Mouse (Mus musculus) layer of hippocampus, adult 2 months (tissue): ENCODE data around the gene Glipr1. TPM values are rescaled to one million over a fixed set of nuclear protein-coding genes. Genes with fewer than 3 reads are reported as not detected.

Experiments used
- DNase-seq, 2 experiments: peaks; one replicate each; pipeline ENCODE4 v3.0.0; 2022; ENCODE audit warnings: low spot score in 2 of 2
- H3K27ac ChIP-seq: fragments of 200-600 bp; 2 replicates; pipeline ENCODE4 v1.8.1; 2022
- H3K4me3 ChIP-seq: fragments of 200-600 bp; 2 replicates; pipeline ENCODE4 v1.8.1; 2022; ENCODE audit warnings: mild to moderate bottlenecking
- CTCF ChIP-seq: fragments of 200-600 bp; conservative IDR thresholded peaks from 2 replicates; pipeline ENCODE4 v1.8.1; 2022; ENCODE audit warnings: antibody characterized with exemption, mild to moderate bottlenecking, moderate library complexity
- total RNA-seq, 2 experiments: library from RNA; stranded (reverse); gene quantifications; 2 replicates each; pipeline ENCODE4 v1.2.3; 2021

The Glipr1 gene
- total RNA-seq, 2 experiments from 2014 or later: 1.9 to 2.8 TPM

DNA sequence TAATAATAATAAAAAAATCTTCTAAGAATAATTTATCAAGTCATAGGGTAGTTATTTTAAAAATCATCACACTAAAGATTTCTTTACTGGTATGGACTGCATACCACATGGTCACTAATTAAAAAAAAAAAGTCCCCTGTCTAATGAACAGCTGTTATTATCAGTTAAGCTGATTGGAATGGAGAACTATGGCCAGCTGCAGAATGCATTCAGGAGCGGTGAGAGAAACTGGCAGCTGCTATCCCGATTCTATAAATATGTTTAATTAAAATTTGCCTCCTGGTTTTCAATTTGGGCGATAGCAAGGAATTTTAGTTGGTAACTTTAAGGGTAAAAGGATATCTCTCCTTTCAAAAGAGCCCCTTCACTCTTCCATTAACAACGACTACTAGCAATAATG is 53.4 kb downstream of the Glipr1 start:
- DNase-seq: no peak
- no peak overlapping the region for H3K4me3 ChIP-seq
- H3K27ac ChIP-seq: no peak overlapping the region
- no peak for TF ChIP-seq CTCF

DNA sequence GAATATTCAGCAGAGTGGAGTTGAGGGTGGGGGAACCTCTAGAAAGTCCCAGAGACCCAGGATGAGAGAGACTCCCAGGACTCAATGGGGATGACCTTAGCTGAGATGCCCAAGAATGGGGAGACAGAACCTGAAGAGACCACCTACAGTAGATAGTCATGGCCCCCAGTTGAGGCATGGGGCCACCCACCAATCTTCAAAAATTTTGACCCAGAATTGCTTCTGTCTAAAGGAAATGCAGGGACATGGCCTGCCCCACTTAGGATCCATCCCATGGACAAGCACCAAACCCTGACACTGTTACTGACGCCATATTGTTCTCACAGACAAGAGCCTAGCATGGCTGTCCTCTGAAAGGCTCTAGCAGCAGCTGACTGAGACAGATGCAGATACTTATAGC is 54.4 kb downstream of the Glipr1 start:
- no peak for DNase-seq
- H3K4me3 ChIP-seq: no peak overlapping the region
- no peak overlapping the region for H3K27ac ChIP-seq
- no peak for TF ChIP-seq CTCF

- TF ChIP-seq CTCF: no peak
- H3K27ac ChIP-seq: no peak overlapping the region
- H3K4me3 ChIP-seq: no peak overlapping the region
- no peak for DNase-seq
These were observed 56.9 kb downstream of the Glipr1 start for GRCm38 (mm10) chr10:111945563-111945962.

GRCm38 (mm10) chr10:111943026-111943425 is 59.4 kb downstream of the Glipr1 start:
- DNase-seq: no peak
- no peak overlapping the region for H3K4me3 ChIP-seq
- TF ChIP-seq CTCF: no peak
- no peak overlapping the region for H3K27ac ChIP-seq

- no peak overlapping the region for H3K27ac ChIP-seq
- no peak for TF ChIP-seq CTCF
- H3K4me3 ChIP-seq: no peak overlapping the region
- DNase-seq: no peak
These were observed 65.3 kb downstream of the Glipr1 start for GRCm38 (mm10) chr10:111937146-111937534.

DNA sequence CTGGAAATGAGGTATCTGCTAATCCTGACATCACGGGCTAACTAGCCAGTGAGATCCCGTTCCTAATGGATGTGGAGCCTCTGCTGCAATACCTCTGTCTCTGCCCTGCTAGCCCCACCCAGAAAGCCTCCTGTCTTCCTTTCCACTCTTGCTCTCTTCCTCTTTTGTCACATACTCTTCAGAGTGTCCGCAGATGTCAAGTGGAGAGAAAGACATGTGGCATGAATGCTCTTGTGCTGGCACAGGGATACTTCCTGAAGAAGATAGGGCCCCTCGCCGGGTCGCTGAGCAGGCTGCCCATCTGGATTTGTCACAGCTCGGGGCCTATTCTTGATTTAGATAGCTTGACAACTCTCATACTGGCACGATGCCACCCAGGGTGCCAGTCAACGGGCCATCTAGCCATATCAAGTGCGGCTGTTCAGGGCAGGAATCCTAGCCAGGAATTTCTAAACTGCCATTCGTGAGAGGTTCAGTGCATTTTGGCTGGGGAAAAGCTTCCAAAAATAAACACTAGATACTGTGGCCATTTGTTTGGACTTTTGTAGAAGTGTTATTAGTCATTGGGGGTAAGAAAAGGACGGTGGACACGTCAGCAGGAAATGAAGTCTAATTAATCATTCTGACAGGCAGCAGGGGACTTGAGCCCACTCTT is 65.8 kb downstream of the Glipr1 start:
- Histone ChIP-seq H3K27ac (no peak overlapping the region), H3K4me3 (no peak overlapping the region)
- no peak for TF ChIP-seq CTCF
- no peak for DNase-seq

DNA sequence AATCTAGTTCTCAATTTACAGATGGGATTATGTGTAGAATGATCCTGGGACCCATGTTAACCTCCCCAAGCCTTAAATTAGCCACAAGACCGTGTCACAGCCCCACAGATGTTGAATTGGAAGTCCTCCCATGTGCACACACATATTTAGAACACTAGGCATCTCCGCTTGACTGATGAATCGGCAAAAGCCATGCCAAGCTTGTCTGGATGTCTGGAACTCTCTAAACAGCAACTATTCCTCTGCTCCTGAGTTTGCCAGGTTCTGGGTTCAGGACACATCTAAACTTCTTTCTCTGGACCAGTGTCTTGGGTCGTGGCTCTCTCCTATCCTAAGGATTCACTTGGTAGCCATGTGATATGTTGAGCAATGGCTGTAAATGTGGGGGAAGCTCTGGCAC is 66.4 kb downstream of the Glipr1 start:
- TF ChIP-seq CTCF: no peak
- no peak for DNase-seq
- H3K27ac ChIP-seq: no peak overlapping the region

More for the DNA sequence above, 66.4 kb downstream of the Glipr1 start:
- H3K4me3 ChIP-seq: no peak overlapping the region

Other genes with a start within 250 kb of the Glipr1 start
- gene Krr1, start 30.0 kb downstream of the Glipr1 start, total RNA-seq: 10 to 100 TPM; 38.2 to 41.7 TPM
- gene Glipr1l1, start 57.6 kb upstream of the Glipr1 start, total RNA-seq: not detected
- not detected for gene Glipr1l2, start 80.7 kb upstream of the Glipr1 start, total RNA-seq
- not detected for gene Glipr1l3, start 157.7 kb upstream of the Glipr1 start, total RNA-seq
- gene Caps2, start 161.0 kb upstream of the Glipr1 start, total RNA-seq: under 1 TPM in 1 of 2 experiments, not detected in 1; 0.26 TPM